Mouse (Mus musculus): ENCODE data around the gene 1110032A03Rik. TPM values are rescaled to one million over a fixed set of nuclear protein-coding genes. Genes with fewer than 3 reads are reported as not detected.

1110032A03Rik gene
- 34.4 and 37.8 TPM in 2 replicates for polyA plus RNA-seq (2014; fragmentation: Nextera tagmentation; extraction: Ambion mirVana)

- Histone ChIP-seq H3K9me3 (ENCODE audit: control insufficient read depth, low read depth, low read length) (no peaks in the 10 kb centered on the region), H3K36me3 (ENCODE audit: control insufficient read depth, insufficient read depth, low read length) (peaks cover 14% of the 10 kb centered on the region), H3K4me1 (ENCODE audit: control insufficient read depth, insufficient read depth, low read length) (peaks cover 13% of the 10 kb centered on the region; the same call in 1 of the 2 replicates), H3K27ac (ENCODE audit: low read length) (peak within 1 kb of the TSS; percentile 80), H3K9ac (replicated peaks; ENCODE audit: low read depth, low read length) (peak within 1 kb of the TSS; percentile 85), H3K4me3 (ENCODE audit: low read depth, low read length) (peak within 1 kb of the TSS; percentile 94), H3K27me3 (ENCODE audit: control insufficient read depth, insufficient read depth, low read length) (no peaks in the 10 kb centered on the region), H3K4me2 (replicated peaks; ENCODE audit: low read depth, low read length) (peak within 1 kb of the TSS; percentile 91)
- peak; percentile 81 for ATAC-seq (ENCODE audit: insufficient number of reproducible peaks, insufficient read depth, low FRiP score, low read depth)
- WGBS: under 1% methylated on average over 39 of the region's 51 CpGs
These were observed at the start of gene 1110032A03Rik, which contains the start of gene Alg9 for GRCm38 (mm10) chr9:50774991-50775612. 1110032A03Rik (minus strand) TSS chr9:50775520. Alg9 (plus strand) TSS chr9:50775019.

DNA sequence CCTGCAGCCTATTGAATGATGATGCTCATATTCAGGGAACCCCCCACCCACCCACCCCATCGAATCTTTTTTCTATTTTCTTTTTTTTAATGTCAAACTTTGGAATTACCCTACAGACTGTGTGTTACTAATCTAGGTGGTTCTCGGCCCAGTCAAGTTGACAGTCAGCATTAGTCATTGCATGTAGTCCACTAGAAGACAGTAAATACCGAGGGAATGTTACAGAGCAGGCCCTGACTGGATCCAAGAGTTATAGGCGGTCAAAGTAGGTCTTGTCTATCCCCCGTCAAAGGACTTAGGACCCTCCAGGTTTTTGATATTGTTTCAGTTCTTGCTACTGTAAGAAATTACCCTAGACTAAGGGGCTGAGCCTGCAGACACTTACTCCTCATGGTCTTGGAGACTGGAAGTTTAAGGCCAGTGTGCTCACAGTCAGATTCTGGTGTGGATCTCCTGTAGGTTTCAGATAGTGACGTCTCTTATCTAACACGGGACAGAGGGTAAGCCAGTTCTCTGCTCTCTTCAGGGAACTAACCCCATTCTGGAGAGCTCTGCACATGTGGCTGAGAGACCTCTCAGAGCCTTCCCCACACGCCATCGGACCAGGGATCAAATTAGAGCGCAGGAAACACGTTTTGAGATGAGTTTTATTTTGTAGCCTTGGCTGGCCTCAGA is 48.6 kb upstream of the 1110032A03Rik start:
- 87% methylated on average over 11 of the region's 11 CpGs for WGBS
- Histone ChIP-seq H3K4me3 (ENCODE audit: low read depth, low read length) (no peak overlapping the region), H3K4me2 (replicated peaks; ENCODE audit: low read depth, low read length) (no peak overlapping the region), H3K4me1 (ENCODE audit: control insufficient read depth, insufficient read depth, low read length) (no peaks in the 10 kb centered on the region), H3K9ac (replicated peaks; ENCODE audit: low read depth, low read length) (no peak overlapping the region), H3K27ac (ENCODE audit: low read length) (no peak overlapping the region), H3K36me3 (ENCODE audit: control insufficient read depth, insufficient read depth, low read length) (peaks cover 22% of the 10 kb centered on the region; the same call in 1 of the 2 replicates), H3K9me3 (ENCODE audit: control insufficient read depth, low read depth, low read length) (no peaks in the 10 kb centered on the region), H3K27me3 (ENCODE audit: control insufficient read depth, insufficient read depth, low read length) (no peaks in the 10 kb centered on the region)
- peak; percentile 71; the same call in 1 of the 2 replicates for ATAC-seq (ENCODE audit: insufficient number of reproducible peaks, insufficient read depth, low FRiP score, low read depth)

- Histone ChIP-seq H3K27me3 (ENCODE audit: control insufficient read depth, insufficient read depth, low read length) (no peaks in the 10 kb centered on the region), H3K36me3 (ENCODE audit: control insufficient read depth, insufficient read depth, low read length) (peaks cover 22% of the 10 kb centered on the region), H3K9ac (replicated peaks; ENCODE audit: low read depth, low read length) (no peak overlapping the region), H3K4me2 (replicated peaks; ENCODE audit: low read depth, low read length) (no peak overlapping the region), H3K9me3 (ENCODE audit: control insufficient read depth, low read depth, low read length) (no peaks in the 10 kb centered on the region), H3K4me3 (ENCODE audit: low read depth, low read length) (no peak overlapping the region), H3K27ac (ENCODE audit: low read length) (no peak overlapping the region), H3K4me1 (ENCODE audit: control insufficient read depth, insufficient read depth, low read length) (no peaks in the 10 kb centered on the region)
- ATAC-seq (ENCODE audit: insufficient number of reproducible peaks, insufficient read depth, low FRiP score, low read depth): no peak
- 96% methylated on average over 5 of the region's 5 CpGs for WGBS
These were observed 46.9 kb upstream of the 1110032A03Rik start for GRCm38 (mm10) chr9:50822216-50822615.

GRCm38 (mm10) chr9:50821651-50822050 is 46.3 kb upstream of the 1110032A03Rik start:
- no peaks in the 10 kb centered on the region for H3K9me3 ChIP-seq (ENCODE audit: control insufficient read depth, low read depth, low read length)
- H3K9ac ChIP-seq (replicated peaks; ENCODE audit: low read depth, low read length): no peak overlapping the region
- H3K4me3 ChIP-seq (ENCODE audit: low read depth, low read length): no peak overlapping the region
- H3K4me2 ChIP-seq (replicated peaks; ENCODE audit: low read depth, low read length): no peak overlapping the region
- ATAC-seq (ENCODE audit: insufficient number of reproducible peaks, insufficient read depth, low FRiP score, low read depth): no peak
- no peaks in the 10 kb centered on the region for H3K4me1 ChIP-seq (ENCODE audit: control insufficient read depth, insufficient read depth, low read length)
- 91% methylated on average over 6 of the region's 6 CpGs for WGBS
- H3K36me3 ChIP-seq (ENCODE audit: control insufficient read depth, insufficient read depth, low read length): peaks cover 23% of the 10 kb centered on the region
- no peaks in the 10 kb centered on the region for H3K27me3 ChIP-seq (ENCODE audit: control insufficient read depth, insufficient read depth, low read length)
- no peak overlapping the region for H3K27ac ChIP-seq (ENCODE audit: low read length)

DNA sequence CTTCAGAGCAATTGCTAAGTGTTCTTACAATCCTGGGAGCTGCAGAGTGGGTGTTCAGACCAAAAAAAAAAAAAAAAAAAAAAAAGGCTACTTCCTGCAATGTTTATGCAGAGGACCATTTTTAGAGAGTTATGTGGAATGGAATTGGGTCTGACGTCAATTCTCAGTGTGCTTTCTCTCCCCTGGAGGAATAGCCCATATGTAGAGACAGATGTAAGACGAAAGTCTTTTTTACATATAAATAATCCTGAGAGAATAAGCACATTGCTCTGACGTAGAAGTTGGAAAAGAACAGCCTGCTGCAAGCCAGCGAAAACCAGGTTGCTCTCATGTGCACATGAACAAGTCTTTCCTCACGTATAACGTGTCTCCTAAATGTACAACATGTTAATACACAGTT is 44.4 kb upstream of the 1110032A03Rik start:
- Histone ChIP-seq H3K9me3 (ENCODE audit: control insufficient read depth, low read depth, low read length) (no peaks in the 10 kb centered on the region), H3K27me3 (ENCODE audit: control insufficient read depth, insufficient read depth, low read length) (no peaks in the 10 kb centered on the region), H3K36me3 (ENCODE audit: control insufficient read depth, insufficient read depth, low read length) (peaks cover 21% of the 10 kb centered on the region), H3K4me3 (ENCODE audit: low read depth, low read length) (no peak overlapping the region), H3K9ac (replicated peaks; ENCODE audit: low read depth, low read length) (no peak overlapping the region), H3K4me1 (ENCODE audit: control insufficient read depth, insufficient read depth, low read length) (no peaks in the 10 kb centered on the region), H3K27ac (ENCODE audit: low read length) (no peak overlapping the region), H3K4me2 (replicated peaks; ENCODE audit: low read depth, low read length) (no peak overlapping the region)
- ATAC-seq (ENCODE audit: insufficient number of reproducible peaks, insufficient read depth, low FRiP score, low read depth): no peak
- WGBS: 83% methylated on average over 6 of the region's 6 CpGs

GRCm38 (mm10) chr9:50818050-50818449 is 42.7 kb upstream of the 1110032A03Rik start:
- Histone ChIP-seq H3K4me1 (ENCODE audit: control insufficient read depth, insufficient read depth, low read length) (no peaks in the 10 kb centered on the region), H3K36me3 (ENCODE audit: control insufficient read depth, insufficient read depth, low read length) (peaks cover 24% of the 10 kb centered on the region), H3K9me3 (ENCODE audit: control insufficient read depth, low read depth, low read length) (no peaks in the 10 kb centered on the region), H3K27ac (ENCODE audit: low read length) (no peak overlapping the region), H3K4me3 (ENCODE audit: low read depth, low read length) (no peak overlapping the region), H3K4me2 (replicated peaks; ENCODE audit: low read depth, low read length) (no peak overlapping the region), H3K27me3 (ENCODE audit: control insufficient read depth, insufficient read depth, low read length) (no peaks in the 10 kb centered on the region), H3K9ac (replicated peaks; ENCODE audit: low read depth, low read length) (no peak overlapping the region)
- 76% methylated on average over 6 of the region's 6 CpGs for WGBS
- no peak for ATAC-seq (ENCODE audit: insufficient number of reproducible peaks, insufficient read depth, low FRiP score, low read depth)

GRCm38 (mm10) chr9:50816512-50816911 is 41.2 kb upstream of the 1110032A03Rik start:
- 100% methylated on average over 1 of the region's 1 CpGs for WGBS
- Histone ChIP-seq H3K27ac (ENCODE audit: low read length) (no peak overlapping the region), H3K4me2 (replicated peaks; ENCODE audit: low read depth, low read length) (no peak overlapping the region), H3K27me3 (ENCODE audit: control insufficient read depth, insufficient read depth, low read length) (no peaks in the 10 kb centered on the region), H3K4me3 (ENCODE audit: low read depth, low read length) (no peak overlapping the region), H3K9me3 (ENCODE audit: control insufficient read depth, low read depth, low read length) (no peaks in the 10 kb centered on the region), H3K36me3 (ENCODE audit: control insufficient read depth, insufficient read depth, low read length) (peaks cover 21% of the 10 kb centered on the region), H3K4me1 (ENCODE audit: control insufficient read depth, insufficient read depth, low read length) (no peaks in the 10 kb centered on the region), H3K9ac (replicated peaks; ENCODE audit: low read depth, low read length) (no peak overlapping the region)
- ATAC-seq (ENCODE audit: insufficient number of reproducible peaks, insufficient read depth, low FRiP score, low read depth): no peak

DNA sequence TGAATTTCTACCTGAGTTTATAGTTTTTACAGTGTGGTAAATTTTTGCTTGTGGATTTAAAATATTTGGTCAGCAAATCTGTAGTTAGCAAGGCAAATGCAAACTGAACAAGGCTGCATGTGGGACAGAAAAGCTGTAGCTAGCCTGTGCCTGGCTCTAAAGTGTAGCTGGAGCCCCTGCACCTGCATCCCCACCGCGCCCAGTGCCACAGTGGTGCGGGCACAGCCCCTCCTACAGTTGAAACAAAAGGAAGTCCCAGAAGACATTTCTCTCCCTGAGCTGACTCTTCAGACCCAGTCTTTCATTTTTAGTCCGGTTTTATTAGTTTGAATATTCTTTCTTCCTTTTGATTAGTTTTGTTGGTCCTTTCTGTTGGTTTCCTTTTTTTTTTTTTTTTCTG is 40.3 kb upstream of the 1110032A03Rik start:
- 99% methylated on average over 4 of the region's 4 CpGs for WGBS
- H3K27ac ChIP-seq (ENCODE audit: low read length): no peak overlapping the region
- H3K36me3 ChIP-seq (ENCODE audit: control insufficient read depth, insufficient read depth, low read length): peaks cover 21% of the 10 kb centered on the region
- no peaks in the 10 kb centered on the region for H3K4me1 ChIP-seq (ENCODE audit: control insufficient read depth, insufficient read depth, low read length)
- no peak for ATAC-seq (ENCODE audit: insufficient number of reproducible peaks, insufficient read depth, low FRiP score, low read depth)
- no peaks in the 10 kb centered on the region for H3K9me3 ChIP-seq (ENCODE audit: control insufficient read depth, low read depth, low read length)
- no peak overlapping the region for H3K9ac ChIP-seq (replicated peaks; ENCODE audit: low read depth, low read length)
- H3K4me2 ChIP-seq (replicated peaks; ENCODE audit: low read depth, low read length): no peak overlapping the region
- no peaks in the 10 kb centered on the region for H3K27me3 ChIP-seq (ENCODE audit: control insufficient read depth, insufficient read depth, low read length)
- H3K4me3 ChIP-seq (ENCODE audit: low read depth, low read length): no peak overlapping the region
